Mouse (Mus musculus) megakaryocyte, embryonic 14.5 days (primary cell): Measurements from ENCODE around the gene Unc5c. TPM values are rescaled to one million over a fixed set of nuclear protein-coding genes. Genes with fewer than 3 reads are reported as not detected.

Experiments
- H3K27me3 ChIP-seq: replicated peaks from 2 replicates; pipeline ENCODE3; 2012; ENCODE audit warnings: inconsistent platforms
- H3K36me3 ChIP-seq: replicated peaks from 2 replicates; pipeline ENCODE3; 2012; ENCODE audit warnings: low read length, inconsistent platforms, mixed read lengths
- H3K4me1 ChIP-seq: 2 replicates; pipeline ENCODE4 v1.6.1; 2012; ENCODE audit warnings: inconsistent platforms
- H3K4me3 ChIP-seq: replicated peaks from 2 replicates; pipeline ENCODE3; 2012; ENCODE audit warnings: moderate library complexity, mild to moderate bottlenecking, inconsistent platforms
- H3K9me3 ChIP-seq: 2 replicates; pipeline ENCODE4 v1.6.1; 2012; ENCODE audit warnings: inconsistent platforms
- FLI1 ChIP-seq: IDR thresholded peaks from 2 replicates; pipeline ENCODE4 v1.6.1; 2012; ENCODE audit warnings: low read length, inconsistent platforms, mixed read lengths
- GATA1 ChIP-seq: IDR thresholded peaks from 3 replicates; pipeline ENCODE4 v1.6.1; 2012; ENCODE audit warnings: mixed read lengths, low read length, inconsistent platforms, borderline replicate concordance
- polyA plus RNA-seq: library from polyadenylated mRNA; stranded (reverse); fragments of >175 nt; gene quantifications from 2 replicates; pipeline ENCODE4 v1.2.3, GENCODE M21; 2012; ENCODE audit warnings: low replicate concordance; ENCODE audit not compliant: insufficient read depth

Gene Unc5c
- polyA plus RNA-seq, 1 experiment = 0.01 TPM

DNA sequence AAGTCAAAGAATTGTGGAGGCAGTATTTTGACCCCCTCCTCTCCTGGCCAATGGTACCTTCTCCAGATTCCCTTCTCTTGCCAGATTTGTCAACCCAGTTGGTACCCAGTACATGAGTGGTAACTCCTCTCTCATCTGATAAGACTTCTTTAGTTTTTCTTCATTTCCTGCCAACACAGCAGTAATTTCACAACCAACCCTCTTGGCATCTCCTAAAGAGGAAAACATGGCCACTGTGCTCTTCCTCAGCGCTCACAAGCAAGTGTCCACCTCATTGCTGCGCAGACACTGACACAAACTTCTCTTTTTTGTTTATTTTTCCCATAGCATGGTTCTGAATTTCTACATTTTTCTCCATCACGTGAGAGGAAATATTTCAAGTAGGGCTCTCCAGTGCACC, 38.3 kb downstream of the Unc5c start:
- no peak overlapping the region for H3K4me3 ChIP-seq
- H3K9me3 ChIP-seq = no peaks in the 10 kb centered on the region
- no peak for TF ChIP-seq GATA1
- TF ChIP-seq FLI1 = no peak
- no peaks in the 10 kb centered on the region for H3K4me1 ChIP-seq
- no peaks in the 10 kb centered on the region for H3K27me3 ChIP-seq
- H3K36me3 ChIP-seq = no peaks in the 10 kb centered on the region

DNA sequence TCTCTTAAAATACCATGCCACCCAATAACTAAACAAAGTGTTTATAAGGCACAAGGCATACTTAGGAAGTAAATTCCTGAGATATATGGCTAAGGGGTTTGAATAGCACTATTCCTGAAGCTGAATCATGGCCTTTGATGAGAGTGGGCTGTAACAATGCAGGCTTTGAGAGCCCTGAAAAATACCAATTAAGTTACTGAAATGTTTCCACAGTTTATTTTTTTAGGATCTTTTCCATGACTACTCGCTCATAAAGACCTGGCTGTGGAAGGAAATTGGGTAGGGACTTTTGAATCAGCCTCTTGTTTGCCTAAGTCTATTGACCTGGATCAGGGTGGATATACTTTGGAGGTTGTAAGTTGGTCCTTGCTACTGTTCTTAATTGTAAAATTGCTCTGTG, 44.8 kb downstream of the Unc5c start:
- Histone ChIP-seq H3K4me1 (no peaks in the 10 kb centered on the region), H3K27me3 (no peaks in the 10 kb centered on the region), H3K36me3 (no peaks in the 10 kb centered on the region), H3K4me3 (no peak overlapping the region), H3K9me3 (no peaks in the 10 kb centered on the region)
- TF ChIP-seq FLI1 (no peak), GATA1 (no peak)

DNA sequence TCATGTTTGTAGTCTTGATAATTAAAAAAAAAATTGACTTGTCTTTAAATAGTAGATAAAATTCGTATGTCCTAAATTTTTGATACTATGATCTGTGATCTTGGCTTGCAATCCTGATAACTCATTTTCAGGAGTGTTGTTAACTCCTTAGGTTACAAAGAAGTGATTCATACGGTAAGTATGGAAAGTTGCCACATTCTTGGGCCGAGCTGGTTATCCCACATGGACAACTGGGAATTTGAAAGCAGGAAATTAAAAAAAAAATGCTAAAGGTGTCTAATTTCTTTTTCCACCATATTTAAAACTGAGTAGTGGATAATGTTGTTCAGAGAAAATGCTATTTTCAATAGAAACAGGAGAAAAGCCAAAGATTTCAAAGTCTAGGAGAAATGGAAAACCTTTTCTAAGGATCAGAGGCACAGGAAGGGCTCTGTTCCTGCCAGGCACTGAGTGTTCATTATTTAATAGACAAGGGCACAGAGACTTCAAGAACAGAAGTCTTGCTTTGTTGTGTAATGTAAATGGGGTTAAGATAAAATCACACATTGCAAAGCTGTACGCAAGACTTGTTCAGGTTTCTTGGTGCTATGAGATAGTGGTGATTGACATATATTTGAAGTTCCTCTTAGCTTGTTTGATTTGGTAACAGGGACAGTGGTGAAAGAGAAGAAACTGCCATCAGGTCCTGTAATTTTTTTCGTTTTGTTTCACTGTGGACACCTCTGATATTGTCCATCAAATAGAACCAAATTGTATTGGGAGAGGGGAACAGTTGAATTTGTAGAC, 46.4 kb downstream of the Unc5c start:
- H3K27me3 ChIP-seq = no peaks in the 10 kb centered on the region
- no peaks in the 10 kb centered on the region for H3K9me3 ChIP-seq
- no peak overlapping the region for H3K4me3 ChIP-seq
- no peaks in the 10 kb centered on the region for H3K4me1 ChIP-seq
- no peaks in the 10 kb centered on the region for H3K36me3 ChIP-seq
- TF ChIP-seq GATA1 (no peak), FLI1 (no peak)

DNA sequence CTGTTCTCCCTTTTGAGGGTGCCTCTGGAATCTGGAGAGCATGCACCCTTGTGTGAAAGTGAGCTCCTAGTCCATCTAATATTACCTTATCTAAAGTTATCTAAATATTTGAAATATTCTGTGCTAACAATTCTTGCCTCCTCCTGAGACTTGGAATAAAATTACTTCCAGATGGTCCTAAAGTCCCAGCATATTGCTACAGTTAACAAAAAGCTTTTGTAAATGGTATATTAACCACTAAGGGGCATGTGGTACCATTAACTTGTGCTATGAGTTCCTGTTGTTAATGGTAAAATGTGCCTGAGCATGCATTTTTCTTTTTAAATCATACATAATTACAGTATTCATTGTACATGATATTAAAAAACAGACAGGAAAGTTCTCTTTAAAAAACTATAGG, 63.7 kb downstream of the Unc5c start:
- TF ChIP-seq GATA1 (no peak), FLI1 (no peak)
- no peak overlapping the region for H3K4me3 ChIP-seq
- no peaks in the 10 kb centered on the region for H3K9me3 ChIP-seq
- H3K27me3 ChIP-seq = no peaks in the 10 kb centered on the region
- no peaks in the 10 kb centered on the region for H3K36me3 ChIP-seq
- no peaks in the 10 kb centered on the region for H3K4me1 ChIP-seq

DNA sequence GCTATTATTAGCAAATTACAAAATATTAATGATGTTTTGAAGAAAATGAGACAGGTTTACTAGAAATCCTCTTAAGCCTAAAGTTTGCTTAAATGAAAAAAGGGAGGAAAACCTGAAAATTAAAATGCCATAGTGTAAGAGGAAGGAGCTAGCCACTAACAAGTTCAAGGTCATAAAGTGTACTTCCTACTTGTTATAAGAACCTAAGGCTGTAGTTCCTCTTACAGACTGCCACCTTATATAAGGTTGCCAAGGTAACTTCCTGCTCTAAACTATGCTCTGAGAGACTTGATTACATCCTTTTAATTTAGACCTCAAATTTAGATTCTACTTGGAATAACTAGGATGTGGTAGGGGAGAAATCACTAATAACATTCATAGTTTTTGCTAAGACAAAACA, 64.6 kb downstream of the Unc5c start:
- Histone ChIP-seq H3K9me3 (no peaks in the 10 kb centered on the region), H3K36me3 (no peaks in the 10 kb centered on the region), H3K27me3 (no peaks in the 10 kb centered on the region), H3K4me3 (no peak overlapping the region), H3K4me1 (no peaks in the 10 kb centered on the region)
- TF ChIP-seq FLI1 = no peak
- TF ChIP-seq GATA1 = no peak

DNA sequence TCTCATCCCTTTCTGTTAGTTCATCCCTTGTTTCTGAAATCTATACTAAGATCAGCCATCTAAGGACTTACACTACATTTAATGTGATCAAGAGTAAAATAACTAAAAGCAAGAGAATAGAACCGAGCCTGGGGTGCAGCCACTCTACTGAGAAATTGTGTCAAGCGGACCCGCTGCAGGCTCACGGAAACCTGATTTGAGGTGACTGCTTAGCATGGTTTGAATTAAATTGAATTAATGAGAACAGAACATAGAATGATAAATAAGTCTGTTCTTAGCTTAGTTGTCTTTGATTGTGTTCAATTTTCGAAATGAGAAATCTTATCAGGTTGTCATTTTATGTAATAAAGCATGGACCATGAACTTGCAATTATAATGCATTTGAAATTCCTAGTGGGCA, 68.8 kb downstream of the Unc5c start:
- H3K9me3 ChIP-seq = no peaks in the 10 kb centered on the region
- TF ChIP-seq FLI1 (no peak), GATA1 (no peak)
- no peak overlapping the region for H3K4me3 ChIP-seq
- H3K36me3 ChIP-seq = no peaks in the 10 kb centered on the region
- H3K4me1 ChIP-seq = no peaks in the 10 kb centered on the region
- H3K27me3 ChIP-seq = no peaks in the 10 kb centered on the region

DNA sequence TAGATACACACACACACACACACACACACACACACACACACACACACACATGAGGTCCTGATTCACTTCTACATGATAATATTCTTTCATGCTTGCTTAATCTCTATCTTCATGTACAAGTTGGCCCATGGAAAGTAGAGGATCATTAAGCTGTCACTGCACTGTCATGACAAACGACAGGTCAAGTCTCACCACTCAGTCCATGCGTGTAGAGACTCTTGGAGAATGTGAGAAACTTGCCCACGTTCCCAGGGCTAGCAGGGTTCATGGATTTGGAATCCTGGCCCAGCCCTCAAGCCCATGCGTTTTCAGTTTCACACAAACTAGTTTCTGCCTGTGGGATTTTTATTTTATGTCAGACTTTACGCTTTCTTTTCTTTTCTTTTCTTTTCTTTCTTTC, 71.8 kb downstream of the Unc5c start:
- Histone ChIP-seq H3K27me3 (no peaks in the 10 kb centered on the region), H3K4me1 (no peaks in the 10 kb centered on the region), H3K9me3 (no peaks in the 10 kb centered on the region), H3K4me3 (no peak overlapping the region), H3K36me3 (no peaks in the 10 kb centered on the region)
- no peak for TF ChIP-seq GATA1
- no peak for TF ChIP-seq FLI1

DNA sequence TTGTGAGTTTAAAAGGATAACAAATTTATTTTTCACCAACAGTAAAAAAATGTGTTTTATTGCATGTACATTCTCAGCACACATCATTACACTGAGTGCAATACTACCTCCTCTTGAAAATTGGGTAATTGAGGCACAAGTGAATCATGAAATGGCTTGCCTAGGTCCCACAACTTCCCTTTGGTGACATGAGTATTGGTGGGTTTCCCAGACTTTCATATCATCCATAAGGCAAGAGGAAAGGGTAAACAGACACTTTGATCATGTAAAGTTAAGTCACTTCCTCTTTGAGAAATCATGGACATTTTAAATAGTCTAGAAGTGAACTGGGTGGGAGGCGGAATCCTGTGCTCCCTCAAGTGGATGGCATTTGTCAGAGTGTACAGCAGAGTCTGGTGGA, 73.1 kb downstream of the Unc5c start:
- Histone ChIP-seq H3K4me3 (no peak overlapping the region), H3K27me3 (no peaks in the 10 kb centered on the region), H3K4me1 (no peaks in the 10 kb centered on the region), H3K9me3 (peaks cover 3% of the 10 kb centered on the region; the same call in 1 of the 2 replicates), H3K36me3 (no peaks in the 10 kb centered on the region)
- TF ChIP-seq FLI1 (no peak), GATA1 (no peak)

DNA sequence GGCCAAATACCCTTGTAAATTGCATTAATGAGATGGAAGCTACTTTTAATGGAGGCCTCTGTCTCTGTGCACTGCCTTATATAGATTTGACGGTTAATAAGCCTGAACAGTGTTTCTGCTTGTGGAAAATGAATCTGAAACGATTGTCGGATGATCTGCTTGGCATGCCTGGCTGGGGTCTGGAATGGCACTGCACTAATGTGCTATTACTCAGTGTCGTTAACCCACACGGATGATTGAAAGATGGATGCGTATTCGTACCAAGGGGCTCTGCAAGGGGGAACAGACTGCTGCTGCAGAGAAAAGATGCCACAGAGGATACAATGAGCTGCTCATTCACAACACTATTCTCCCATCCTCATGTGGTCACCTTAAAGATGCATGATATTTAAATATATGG, 75.7 kb downstream of the Unc5c start:
- TF ChIP-seq FLI1 = no peak
- TF ChIP-seq GATA1 = no peak
- Histone ChIP-seq H3K9me3 (peaks cover 3% of the 10 kb centered on the region; the same call in 1 of the 2 replicates), H3K27me3 (no peaks in the 10 kb centered on the region), H3K4me3 (no peak overlapping the region), H3K36me3 (no peaks in the 10 kb centered on the region), H3K4me1 (no peaks in the 10 kb centered on the region)

DNA sequence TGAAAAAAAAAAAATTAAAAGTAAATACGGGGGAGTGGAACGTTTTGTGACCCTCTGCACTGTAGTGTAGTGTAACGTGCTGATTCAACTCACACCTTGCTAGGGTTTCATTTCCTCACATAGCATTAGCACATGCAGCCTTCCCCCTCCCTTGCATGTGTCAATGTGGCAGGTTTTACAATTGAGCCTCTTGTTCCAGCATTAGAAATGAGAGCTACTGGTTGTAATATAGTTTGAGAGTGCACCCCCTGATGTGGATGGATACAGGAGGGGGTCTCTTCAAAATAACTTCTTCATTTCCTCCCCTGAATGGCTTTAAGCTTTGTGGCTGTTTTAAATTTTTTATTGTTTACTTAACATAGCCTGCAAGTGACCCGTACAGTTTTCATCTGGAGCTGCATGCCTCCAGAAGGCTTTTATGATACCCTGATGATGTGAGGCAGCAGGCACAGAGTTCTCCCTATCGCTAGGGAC, 82.4 kb downstream of the Unc5c start:
- no peak for TF ChIP-seq FLI1
- no peak for TF ChIP-seq GATA1
- H3K4me3 ChIP-seq = no peak overlapping the region
- H3K9me3 ChIP-seq = peaks cover 2% of the 10 kb centered on the region; the same call in 1 of the 2 replicates
- H3K27me3 ChIP-seq = no peaks in the 10 kb centered on the region
- no peaks in the 10 kb centered on the region for H3K36me3 ChIP-seq
- H3K4me1 ChIP-seq = no peaks in the 10 kb centered on the region

DNA sequence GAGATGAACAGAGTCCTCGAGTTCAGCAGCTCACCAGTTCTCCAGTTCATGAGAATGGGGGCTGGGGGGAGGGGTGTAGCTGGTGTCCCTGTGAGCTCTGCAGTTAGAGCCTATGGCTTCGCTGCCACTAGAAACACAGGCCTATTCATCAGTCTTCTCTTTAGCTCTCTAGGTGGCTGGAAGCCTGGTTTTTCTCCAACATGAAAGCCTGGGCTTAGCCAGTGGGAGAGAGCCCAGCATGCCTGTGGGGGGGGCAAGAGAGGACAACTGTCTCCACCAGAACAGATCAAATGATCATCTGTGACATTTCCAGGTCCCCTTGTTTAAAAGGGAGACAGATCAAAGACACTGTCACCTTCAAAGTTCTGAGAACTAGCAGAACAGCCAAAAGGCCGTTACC, 84.6 kb downstream of the Unc5c start:
- Histone ChIP-seq H3K4me3 (no peak overlapping the region), H3K36me3 (no peaks in the 10 kb centered on the region), H3K4me1 (no peaks in the 10 kb centered on the region), H3K9me3 (no peaks in the 10 kb centered on the region), H3K27me3 (no peaks in the 10 kb centered on the region)
- TF ChIP-seq FLI1 (no peak), GATA1 (no peak)
